Mouse (Mus musculus) frontal cortex, postnatal 25 days (tissue): ENCODE data around the gene Gm9.
"Not testable (repeated sequence)": the region's sequence is repeated elsewhere in the genome, so short reads cannot be mapped to it uniquely, and the experiment has no call there.

Experiments
- DNase-seq, 2 experiments: peaks; one replicate each; pipeline ENCODE4 v3.0.0; 2022; ENCODE audit warnings: low spot score in 2 of 2

The Gm9 gene

DNA sequence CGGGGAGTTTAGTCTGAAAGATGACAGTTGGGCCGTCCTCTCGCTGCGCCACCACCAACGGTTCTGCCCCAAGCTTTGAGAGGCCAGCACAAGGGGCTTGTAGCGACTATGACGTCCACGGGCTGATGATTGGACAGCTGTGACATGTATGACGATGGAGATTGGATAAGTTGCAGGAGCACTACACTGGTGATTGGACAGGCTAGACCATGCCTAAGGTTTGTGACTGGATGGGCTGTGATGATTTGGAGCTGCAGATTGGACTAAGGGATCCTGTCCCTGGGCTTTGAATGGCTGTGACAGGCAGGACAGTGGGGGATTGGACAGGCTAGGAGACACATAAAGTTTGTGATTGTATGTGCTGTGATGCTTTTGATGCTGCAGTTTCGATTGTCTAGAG, at the start of gene Gm9:
Gene Gm9 (minus strand): TSS at position 101 of the 400 bp plus-strand sequence.
- DNase-seq, result no peak

DNA sequence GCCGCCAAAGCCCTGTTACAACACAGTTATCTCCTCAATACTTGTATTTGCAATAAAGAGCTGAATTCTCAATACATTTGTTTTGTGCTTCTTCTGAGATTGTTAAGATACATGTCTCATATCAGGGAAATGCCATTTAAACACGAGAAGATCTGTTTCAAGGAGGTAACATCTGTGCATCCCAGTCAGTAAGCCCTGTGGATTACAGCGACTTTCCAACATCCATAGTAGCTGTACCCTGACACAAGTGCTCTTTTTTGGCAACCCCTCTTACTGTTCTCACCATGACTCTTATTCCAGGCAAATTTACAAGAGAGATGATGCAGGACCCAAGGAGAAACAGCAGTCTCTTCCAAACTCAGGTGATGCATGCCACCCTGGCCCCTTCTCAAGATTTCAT, 38.8 kb upstream of the Gm9 start, which contains the start of gene Rhox3a:
Gene Rhox3a (plus strand): TSS at position 301 of the 400 bp plus-strand sequence.
- DNase-seq, result not testable (repeated sequence)

DNA sequence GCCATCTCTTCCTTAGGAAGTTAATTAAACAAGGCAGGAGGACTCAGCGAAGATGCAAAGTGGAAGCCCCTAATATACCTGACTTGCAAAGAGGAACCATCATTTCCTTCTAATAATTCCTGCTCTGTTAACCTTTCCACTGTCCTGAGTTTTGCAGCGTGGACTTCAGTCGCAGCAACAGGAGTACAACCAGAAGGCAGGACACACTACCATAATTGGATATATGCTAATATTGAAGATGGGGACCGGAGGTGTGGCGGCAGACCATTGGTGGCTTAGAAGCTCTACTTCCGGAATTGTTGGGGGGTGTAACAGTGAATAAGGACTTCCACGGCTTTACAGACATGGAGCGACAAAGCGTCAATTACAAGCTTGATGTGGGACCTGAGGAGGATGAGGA, 33.8 kb upstream of the Gm9 start, which contains the start of gene Rhox2a:
Gene Rhox2a (plus strand): TSS at position 301 of the 400 bp plus-strand sequence.
- not testable (repeated sequence) for DNase-seq

DNA sequence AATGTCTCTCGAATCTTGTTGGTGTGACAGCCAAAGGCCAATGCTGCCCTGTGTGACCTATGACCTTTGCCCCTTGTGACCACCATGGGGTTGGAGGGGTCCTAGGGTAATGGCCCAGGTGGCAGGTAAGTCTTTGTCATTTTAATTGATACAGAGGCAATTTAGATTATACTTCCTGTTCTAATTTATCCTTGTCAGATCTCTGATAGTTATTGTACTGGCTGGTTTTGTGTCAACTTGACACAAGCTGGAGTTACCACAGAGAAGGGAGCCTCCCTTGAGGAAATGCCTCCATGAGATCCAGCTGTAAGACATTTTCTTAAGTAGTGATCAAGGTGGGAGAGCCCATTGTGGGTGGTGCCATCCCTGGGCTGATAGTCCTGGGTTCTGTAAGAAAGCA, 11.3 kb upstream of the Gm9 start, which contains the start of gene Rhox1:
Gene Rhox1 (minus strand): TSS at position 101 of the 400 bp plus-strand sequence.
- not testable (repeated sequence) for DNase-seq

DNA sequence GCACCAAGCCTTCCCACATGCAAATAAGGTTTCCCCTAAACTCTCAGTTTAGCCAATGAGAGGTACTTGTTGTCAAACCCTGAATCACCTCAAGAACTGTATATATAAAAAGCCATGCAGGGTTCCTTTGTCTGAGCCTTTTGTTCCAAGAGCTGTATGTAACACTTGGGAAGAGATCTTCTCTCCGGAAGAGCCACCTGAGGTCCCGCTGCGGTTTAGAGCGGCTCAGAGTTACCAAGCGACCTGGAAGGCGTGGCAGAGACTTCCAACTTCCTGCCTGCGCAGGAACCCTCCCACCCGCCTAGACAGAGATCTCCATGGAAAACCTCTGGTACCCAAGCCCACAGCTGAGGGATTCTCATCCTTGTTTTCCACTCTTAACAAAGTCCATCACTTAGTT, 12.2 kb downstream of the Gm9 start:
- no peak for DNase-seq

DNA sequence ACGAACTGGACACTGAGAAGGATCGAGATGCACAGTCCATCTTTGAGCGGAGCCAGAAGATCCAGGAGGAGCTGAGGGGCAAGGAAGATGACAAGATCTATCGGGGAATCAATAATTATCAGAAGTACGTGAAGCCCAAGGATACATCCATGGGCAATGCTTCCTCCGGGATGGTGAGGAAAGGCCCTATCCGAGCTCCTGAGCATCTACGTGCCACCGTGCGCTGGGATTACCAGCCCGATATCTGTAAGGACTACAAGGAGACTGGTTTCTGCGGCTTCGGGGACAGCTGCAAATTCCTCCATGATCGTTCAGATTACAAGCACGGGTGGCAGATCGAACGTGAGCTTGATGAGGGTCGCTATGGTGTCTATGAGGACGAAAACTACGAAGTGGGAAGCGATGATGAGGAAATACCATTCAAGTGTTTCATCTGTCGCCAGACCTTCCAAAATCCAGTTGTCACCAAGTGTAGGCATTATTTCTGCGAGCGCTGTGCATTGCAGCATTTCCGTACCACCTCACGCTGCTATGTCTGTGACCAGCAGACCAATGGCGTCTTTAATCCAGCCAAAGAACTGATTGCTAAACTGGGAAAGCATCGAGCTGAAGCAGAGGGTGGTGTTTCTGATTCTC, 19.0 kb downstream of the Gm9 start:
- DNase-seq, result peak in 1 of 2 experiments; percentile 14

DNA sequence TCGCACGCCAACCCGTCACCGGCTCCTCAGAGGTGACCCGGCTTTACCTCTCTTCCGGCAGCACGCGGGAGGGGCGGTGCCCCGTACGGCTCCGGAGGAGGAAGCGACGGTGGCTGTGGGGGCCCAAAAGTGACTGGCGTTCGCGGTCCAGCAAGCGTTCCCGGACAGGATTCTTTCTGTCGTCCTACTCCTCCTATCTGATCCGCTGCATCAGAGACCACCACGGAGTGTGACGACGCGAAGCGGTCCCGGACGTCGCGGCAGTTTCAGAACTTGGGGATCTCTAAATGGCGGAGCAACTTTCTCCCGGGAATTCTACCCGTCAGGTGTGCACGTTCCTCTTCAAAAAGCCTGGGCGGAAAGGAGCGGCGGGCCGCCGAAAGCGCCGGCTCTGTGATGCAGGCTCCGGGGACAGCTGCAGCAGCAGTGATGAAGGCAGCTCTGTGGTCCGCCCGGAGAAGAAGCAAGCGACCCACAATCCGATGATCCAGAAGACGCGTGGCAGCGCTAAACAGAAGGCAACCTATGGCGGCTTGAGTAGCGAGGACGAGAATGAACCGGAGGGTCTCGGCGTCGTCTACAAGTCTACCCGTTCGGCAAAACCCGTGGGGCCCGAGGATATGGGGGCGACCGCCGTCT, 19.6 kb downstream of the Gm9 start, which contains the start of the genes Ndufa1 and Rnf113a1:
Gene Ndufa1 (minus strand): TSS at position 59 of the 639 bp plus-strand sequence.
Gene Rnf113a1 (plus strand): TSS at position 141 of the 639 bp plus-strand sequence.
- DNase-seq, result peak; percentile 50 to 67

DNA sequence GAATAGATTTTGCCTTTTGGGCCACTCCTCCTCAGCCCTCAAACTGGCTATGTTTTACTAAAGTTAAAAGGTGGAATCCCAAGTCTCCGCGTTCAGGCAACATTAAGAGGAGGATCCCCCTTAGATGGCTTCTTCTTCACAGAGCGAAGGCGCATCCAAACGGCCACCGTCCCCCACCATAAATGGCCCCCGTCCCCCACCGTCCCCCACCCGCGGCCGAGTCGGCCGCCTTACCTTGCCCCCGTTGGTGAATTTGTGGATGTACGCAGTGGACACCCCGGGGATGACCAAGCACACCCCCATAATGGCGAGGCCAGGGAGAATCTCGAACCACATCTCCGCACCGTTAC, 20.1 kb downstream of the Gm9 start:
- no peak for DNase-seq

DNA sequence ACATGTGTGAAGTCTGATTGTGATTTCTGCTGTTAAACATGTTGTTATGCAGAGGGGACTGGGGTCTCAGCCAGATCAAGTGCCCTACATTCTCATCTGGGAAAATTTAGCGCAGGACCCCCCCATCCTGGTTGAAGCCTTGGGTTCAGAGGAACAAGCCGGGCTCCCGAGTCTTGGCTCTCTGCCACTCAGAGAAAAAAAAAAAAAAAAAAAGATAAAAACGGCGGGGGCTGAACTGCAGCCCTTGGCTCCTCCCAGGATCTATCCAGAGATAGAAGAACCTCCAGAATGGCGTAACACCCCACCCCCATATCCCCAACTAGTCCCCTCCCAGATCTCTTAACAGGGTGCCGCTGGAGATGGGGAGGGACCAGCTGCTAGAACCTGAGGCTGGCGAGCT, 26.4 kb downstream of the Gm9 start:
- DNase-seq, result not testable (repeated sequence)

DNA sequence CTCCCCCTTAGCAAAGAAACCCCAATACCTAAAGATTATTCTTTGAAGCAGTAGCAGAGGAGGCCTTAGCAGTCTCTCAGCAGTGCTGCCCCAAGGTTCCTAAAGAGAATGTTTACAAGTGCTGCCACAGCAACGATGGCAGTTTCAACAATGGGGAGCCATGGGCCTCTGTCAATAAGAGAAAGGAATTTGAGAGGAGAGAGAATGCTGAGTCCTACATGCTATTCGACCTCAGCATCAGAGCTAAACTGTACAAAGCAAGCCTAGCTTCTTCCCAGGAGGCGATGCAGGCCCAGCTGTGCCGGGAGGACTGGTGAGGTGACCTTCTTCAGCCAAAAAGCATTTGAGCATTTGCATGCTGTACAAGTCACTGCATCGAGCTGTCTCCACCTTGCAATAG, 42.1 kb downstream of the Gm9 start, which contains the start of gene Akap14:
Gene Akap14 (minus strand): TSS at position 101 of the 400 bp plus-strand sequence.
- DNase-seq, result no peak

DNA sequence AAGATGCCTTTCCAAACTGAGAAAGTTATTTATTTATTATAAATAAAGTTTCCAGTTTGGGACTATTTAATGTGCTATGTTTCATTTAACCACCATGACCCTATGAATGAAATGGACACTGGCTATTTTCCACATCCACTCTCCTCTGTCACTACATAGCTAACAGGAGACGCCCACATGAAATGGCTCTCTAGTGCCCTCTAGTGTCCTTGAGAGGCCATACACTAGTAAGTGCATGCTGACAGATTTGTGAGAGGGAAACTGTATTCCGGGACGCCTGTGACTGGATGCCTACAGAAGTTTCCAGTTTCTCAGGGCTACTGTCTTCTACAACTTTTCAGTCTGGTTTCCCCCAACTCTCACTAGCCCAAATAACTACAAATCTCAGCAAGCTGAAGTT, 43.8 kb downstream of the Gm9 start:
- DNase-seq, result no peak

DNA sequence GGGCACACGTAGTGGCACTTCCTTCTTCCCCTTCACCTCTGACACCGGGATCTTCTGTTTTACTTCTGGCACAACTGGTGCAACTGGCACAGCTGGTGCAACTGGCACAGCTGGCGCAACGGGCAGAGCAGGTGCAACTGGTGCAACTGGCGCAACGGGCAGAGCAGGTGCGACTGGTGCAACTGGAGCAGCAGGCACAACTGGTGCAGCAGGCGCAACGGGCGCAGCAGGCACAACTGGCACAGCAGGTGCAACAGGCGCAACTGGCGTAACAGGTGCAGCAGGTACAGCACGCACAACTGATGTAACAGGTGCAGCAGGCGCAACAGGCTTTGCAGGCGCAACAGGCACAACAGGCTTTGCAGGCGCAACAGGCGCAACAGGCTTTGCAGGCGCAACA, 47.7 kb downstream of the Gm9 start:
- DNase-seq, result no peak

DNA sequence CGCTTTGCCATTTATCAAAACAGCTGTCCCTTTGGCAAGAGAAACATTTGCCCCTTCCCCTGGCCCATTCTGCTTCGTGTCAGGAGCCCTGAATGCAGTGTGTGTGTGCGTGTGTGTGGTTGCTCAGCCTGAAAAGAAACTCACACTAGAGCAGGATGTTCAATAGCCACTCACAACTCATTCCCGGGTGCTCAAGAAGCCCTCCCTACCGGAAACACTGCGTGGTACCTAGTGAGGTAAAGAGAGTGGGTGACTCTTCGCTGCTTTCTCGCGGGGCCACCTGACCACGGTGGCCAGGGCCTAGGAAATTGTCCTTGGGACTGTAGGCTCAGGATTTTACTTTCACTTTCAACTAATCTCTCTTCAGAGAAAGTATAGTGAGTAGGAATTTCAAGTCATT, 49.7 kb downstream of the Gm9 start:
- no peak for DNase-seq
